Mouse (Mus musculus): ENCODE measurements around the gene Pm20d1. TPM values are rescaled to one million over a fixed set of nuclear protein-coding genes. Genes with fewer than 3 reads are reported as not detected.

The Pm20d1 gene
- polyA plus RNA-seq, 1 experiment from 2014 or later: 17.3 TPM

GRCm38 (mm10) chr1:131830971-131831641 is 33.9 kb downstream of the Pm20d1 start:
- Histone ChIP-seq H3K27ac (ENCODE audit: low read depth, low read length) (no peak overlapping the region), H3K9ac (ENCODE audit: low read depth, low read length) (no peak overlapping the region), H3K4me2 (replicated peaks; ENCODE audit: low read depth) (no peak overlapping the region), H3K27me3 (replicated peaks; ENCODE audit: control insufficient read depth, insufficient read depth, low read length) (no peaks in the 10 kb centered on the region), H3K9me3 (ENCODE audit: control insufficient read depth) (no peaks in the 10 kb centered on the region), H3K4me3 (ENCODE audit: low read depth, low read length) (no peak overlapping the region), H3K4me1 (replicated peaks; ENCODE audit: control insufficient read depth, insufficient read depth, low read length) (no peaks in the 10 kb centered on the region; the same call in 1 of the 2 replicates), H3K36me3 (ENCODE audit: control insufficient read depth, insufficient read depth) (peaks cover 7% of the 10 kb centered on the region; the same call in 1 of the 2 replicates)
- no peak for TF ChIP-seq CTCF (IDR thresholded peaks at IDR 0.05; ENCODE audit: low read depth)
- 88% methylated on average over 8 of the region's 8 CpGs for WGBS
- ATAC-seq: no peak

GRCm38 (mm10) chr1:131837035-131837434 is 39.9 kb downstream of the Pm20d1 start:
- no peak for ATAC-seq
- no peak for TF ChIP-seq CTCF (IDR thresholded peaks at IDR 0.05; ENCODE audit: low read depth)
- H3K27ac ChIP-seq (ENCODE audit: low read depth, low read length): no peak overlapping the region
- no peaks in the 10 kb centered on the region for H3K27me3 ChIP-seq (replicated peaks; ENCODE audit: control insufficient read depth, insufficient read depth, low read length)
- peaks cover 10% of the 10 kb centered on the region; the same call in 1 of the 2 replicates for H3K36me3 ChIP-seq (ENCODE audit: control insufficient read depth, insufficient read depth)
- H3K4me2 ChIP-seq (replicated peaks; ENCODE audit: low read depth): no peak overlapping the region
- H3K4me1 ChIP-seq (replicated peaks; ENCODE audit: control insufficient read depth, insufficient read depth, low read length): no peaks in the 10 kb centered on the region
- no peak overlapping the region for H3K4me3 ChIP-seq (ENCODE audit: low read depth, low read length)
- no peak overlapping the region for H3K9ac ChIP-seq (ENCODE audit: low read depth, low read length)
- WGBS: 76% methylated on average over 3 of the region's 3 CpGs
- H3K9me3 ChIP-seq (ENCODE audit: control insufficient read depth): no peaks in the 10 kb centered on the region

- 71% methylated on average over 5 of the region's 5 CpGs for WGBS
- Histone ChIP-seq H3K4me1 (replicated peaks; ENCODE audit: control insufficient read depth, insufficient read depth, low read length) (no peaks in the 10 kb centered on the region), H3K27me3 (replicated peaks; ENCODE audit: control insufficient read depth, insufficient read depth, low read length) (no peaks in the 10 kb centered on the region), H3K27ac (ENCODE audit: low read depth, low read length) (no peak overlapping the region), H3K36me3 (ENCODE audit: control insufficient read depth, insufficient read depth) (peaks cover 22% of the 10 kb centered on the region), H3K4me2 (replicated peaks; ENCODE audit: low read depth) (no peak overlapping the region), H3K9ac (ENCODE audit: low read depth, low read length) (no peak overlapping the region), H3K9me3 (ENCODE audit: control insufficient read depth) (no peaks in the 10 kb centered on the region), H3K4me3 (ENCODE audit: low read depth, low read length) (no peak overlapping the region)
- no peak for TF ChIP-seq CTCF (IDR thresholded peaks at IDR 0.05; ENCODE audit: low read depth)
- no peak for ATAC-seq
Observed at GRCm38 (mm10) chr1:131838542-131838941, 41.4 kb downstream of the Pm20d1 start.

- H3K27me3 ChIP-seq (replicated peaks; ENCODE audit: control insufficient read depth, insufficient read depth, low read length): no peaks in the 10 kb centered on the region
- H3K4me3 ChIP-seq (ENCODE audit: low read depth, low read length): no peak overlapping the region
- no peaks in the 10 kb centered on the region for H3K4me1 ChIP-seq (replicated peaks; ENCODE audit: control insufficient read depth, insufficient read depth, low read length)
- H3K27ac ChIP-seq (ENCODE audit: low read depth, low read length): no peak overlapping the region
- H3K9ac ChIP-seq (ENCODE audit: low read depth, low read length): no peak overlapping the region
- no peak for TF ChIP-seq CTCF (IDR thresholded peaks at IDR 0.05; ENCODE audit: low read depth)
- 54% methylated on average over 2 of the region's 2 CpGs for WGBS
- no peak for ATAC-seq
- H3K4me2 ChIP-seq (replicated peaks; ENCODE audit: low read depth): no peak overlapping the region
- no peaks in the 10 kb centered on the region for H3K9me3 ChIP-seq (ENCODE audit: control insufficient read depth)
- peaks cover 29% of the 10 kb centered on the region for H3K36me3 ChIP-seq (ENCODE audit: control insufficient read depth, insufficient read depth)
Observed at GRCm38 (mm10) chr1:131839279-131839678, 42.1 kb downstream of the Pm20d1 start.

GRCm38 (mm10) chr1:131842221-131842620 is 45.0 kb downstream of the Pm20d1 start:
- H3K4me2 ChIP-seq (replicated peaks; ENCODE audit: low read depth): no peak overlapping the region
- H3K9ac ChIP-seq (ENCODE audit: low read depth, low read length): no peak overlapping the region
- 96% methylated on average over 4 of the region's 4 CpGs for WGBS
- H3K27me3 ChIP-seq (replicated peaks; ENCODE audit: control insufficient read depth, insufficient read depth, low read length): no peaks in the 10 kb centered on the region
- H3K4me3 ChIP-seq (ENCODE audit: low read depth, low read length): no peak overlapping the region
- no peaks in the 10 kb centered on the region for H3K9me3 ChIP-seq (ENCODE audit: control insufficient read depth)
- H3K4me1 ChIP-seq (replicated peaks; ENCODE audit: control insufficient read depth, insufficient read depth, low read length): no peaks in the 10 kb centered on the region
- TF ChIP-seq CTCF (IDR thresholded peaks at IDR 0.05; ENCODE audit: low read depth): no peak
- H3K36me3 ChIP-seq (ENCODE audit: control insufficient read depth, insufficient read depth): peaks cover 30% of the 10 kb centered on the region
- H3K27ac ChIP-seq (ENCODE audit: low read depth, low read length): no peak overlapping the region
- no peak for ATAC-seq

GRCm38 (mm10) chr1:131843758-131844157 is 46.6 kb downstream of the Pm20d1 start:
- no peak overlapping the region for H3K9ac ChIP-seq (ENCODE audit: low read depth, low read length)
- 94% methylated on average over 10 of the region's 10 CpGs for WGBS
- H3K4me3 ChIP-seq (ENCODE audit: low read depth, low read length): no peak overlapping the region
- no peaks in the 10 kb centered on the region for H3K9me3 ChIP-seq (ENCODE audit: control insufficient read depth)
- H3K4me2 ChIP-seq (replicated peaks; ENCODE audit: low read depth): no peak overlapping the region
- peaks cover 30% of the 10 kb centered on the region for H3K36me3 ChIP-seq (ENCODE audit: control insufficient read depth, insufficient read depth)
- no peak overlapping the region for H3K27ac ChIP-seq (ENCODE audit: low read depth, low read length)
- no peaks in the 10 kb centered on the region for H3K27me3 ChIP-seq (replicated peaks; ENCODE audit: control insufficient read depth, insufficient read depth, low read length)
- ATAC-seq: no peak
- no peak for TF ChIP-seq CTCF (IDR thresholded peaks at IDR 0.05; ENCODE audit: low read depth)
- no peaks in the 10 kb centered on the region for H3K4me1 ChIP-seq (replicated peaks; ENCODE audit: control insufficient read depth, insufficient read depth, low read length)
